Mouse (Mus musculus): ENCODE results near the gene Lhx3.

DNA sequence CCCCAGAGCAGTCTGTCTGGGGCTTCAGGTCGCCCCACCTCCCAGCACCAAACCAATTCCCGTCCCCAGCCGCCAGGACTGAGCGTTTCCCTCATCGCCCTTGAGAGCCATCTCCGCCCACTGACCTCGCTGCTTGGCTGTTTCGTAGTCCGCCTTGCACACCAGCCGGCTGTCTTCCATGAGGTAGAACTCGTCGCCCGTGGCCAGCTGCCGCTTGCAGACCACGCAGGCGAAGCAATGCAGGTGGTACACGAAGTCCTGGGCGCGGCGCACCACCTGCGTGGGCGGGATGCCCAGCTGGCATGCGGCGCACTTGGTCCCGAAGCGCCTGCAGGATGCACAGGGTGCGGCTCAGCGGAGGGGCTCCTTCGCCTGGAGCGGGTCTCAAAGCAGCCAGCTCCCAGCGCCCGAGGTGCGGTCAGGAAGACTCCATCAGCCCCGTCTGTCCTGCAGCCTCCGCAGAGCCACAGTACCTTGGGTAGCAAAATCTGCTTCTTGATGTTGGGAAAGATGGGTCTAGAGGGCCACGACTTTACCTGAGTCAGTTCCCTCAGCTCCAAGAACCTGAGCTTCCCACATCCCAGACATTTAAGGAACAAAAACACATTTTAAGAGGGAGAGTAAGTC is 5.1 kb downstream of the Lhx3 start:
- TF ChIP-seq CTCF (conservative IDR thresholded peaks at IDR 0.05; ENCODE audit: low read length), result no peak
- TF ChIP-seq POU5F1 (IDR thresholded peaks at IDR 0.05; ENCODE audit: borderline replicate concordance, low read length), result no peak

Data from E14TG2a.4 (cell line).